Mouse (Mus musculus): ENCODE data around the gene Zfp334.

Gene Zfp334

GRCm38 (mm10) chr2:165387844-165388495 lies at the start of gene Zfp334:
Gene Zfp334, minus strand, starts transcription at chr2:165388259.
- DNase-seq, result peak; percentile 97 to 99

GRCm38 (mm10) chr2:165428694-165429093 lies 40.6 kb upstream of the Zfp334 start:
- no peak for DNase-seq

- DNase-seq, result no peak
Measured at GRCm38 (mm10) chr2:165420195-165420594, 32.1 kb upstream of the Zfp334 start.

DNA sequence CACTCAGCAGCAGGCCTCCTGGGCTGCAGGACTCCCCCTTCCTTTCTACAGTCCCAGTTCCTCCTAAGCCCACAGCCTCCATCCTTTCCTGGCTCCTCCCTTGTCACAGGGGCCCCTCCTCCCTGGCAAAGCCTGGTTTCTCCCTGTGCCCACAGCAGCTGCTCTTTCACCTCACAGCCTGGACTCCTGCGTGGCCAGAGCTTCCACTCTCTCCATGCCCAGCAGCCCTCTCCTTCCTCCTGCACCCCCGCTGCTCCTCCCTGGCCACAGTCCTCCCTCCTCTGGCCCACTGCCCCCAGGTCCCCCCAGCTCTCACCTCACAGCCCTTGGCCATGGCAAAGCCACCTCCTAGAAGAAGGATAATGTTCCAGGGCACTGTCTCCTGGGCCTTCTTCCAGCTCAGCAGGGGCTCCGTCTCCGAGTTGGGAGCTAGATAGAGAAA lies 31.6 kb upstream of the Zfp334 start:
- DNase-seq, result peak; percentile 56 to 72

GRCm38 (mm10) chr2:165418577-165418976 lies 30.5 kb upstream of the Zfp334 start:
- DNase-seq, result no peak

- peak; percentile 51 to 73 for DNase-seq
Measured at GRCm38 (mm10) chr2:165417291-165417690, 29.2 kb upstream of the Zfp334 start.

GRCm38 (mm10) chr2:165415795-165416194 lies 27.7 kb upstream of the Zfp334 start:
- no peak for DNase-seq

GRCm38 (mm10) chr2:165415141-165415721 lies 27.2 kb upstream of the Zfp334 start:
- no peak for DNase-seq

GRCm38 (mm10) chr2:165414321-165414720 lies 26.3 kb upstream of the Zfp334 start:
- DNase-seq, result no peak

DNA sequence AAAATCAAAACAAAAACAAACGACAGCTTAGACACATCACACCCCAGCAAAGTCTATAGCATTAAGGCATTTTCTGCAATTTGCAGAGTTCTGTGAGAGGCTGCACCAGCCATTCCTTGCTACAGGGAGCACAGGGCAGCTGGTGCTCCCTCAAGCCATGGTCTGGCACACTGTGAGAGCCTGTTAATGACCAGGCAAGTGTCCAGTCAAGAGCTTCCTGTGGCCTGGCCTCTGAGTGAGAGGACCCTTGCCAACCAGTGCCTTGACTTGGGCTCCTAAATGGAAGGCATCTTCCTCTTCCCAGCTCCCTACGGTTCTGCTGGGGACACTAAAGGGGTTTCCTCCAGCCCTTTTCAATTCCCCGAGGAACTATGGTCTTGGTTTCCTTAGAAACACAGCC lies 25.8 kb upstream of the Zfp334 start:
- peak; percentile 62 to 73 for DNase-seq

GRCm38 (mm10) chr2:165407700-165408301 lies 19.7 kb upstream of the Zfp334 start:
- DNase-seq, result peak; percentile 84 to 89

- DNase-seq, result no peak
Measured at GRCm38 (mm10) chr2:165405351-165405750, 17.3 kb upstream of the Zfp334 start.

DNA sequence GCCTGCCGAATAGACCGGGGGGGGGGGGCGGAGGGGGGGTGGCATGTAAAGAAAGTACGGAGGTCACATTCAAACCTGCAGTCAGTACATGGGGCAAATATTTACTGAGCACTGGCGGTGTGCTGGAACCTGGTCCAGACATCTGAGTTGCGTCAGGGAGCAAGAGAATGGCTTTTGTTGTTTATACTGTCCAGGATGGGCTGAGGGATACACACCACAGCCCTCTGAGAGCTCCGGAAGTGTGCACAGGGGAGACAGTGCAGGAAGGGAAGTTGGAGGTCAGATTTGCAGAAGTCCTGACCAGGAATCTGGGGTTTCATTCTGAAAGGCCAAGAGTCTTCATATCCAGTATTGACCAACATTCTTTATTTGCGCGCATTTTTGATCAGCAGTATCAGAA lies 16.9 kb upstream of the Zfp334 start:
- DNase-seq, result no peak

GRCm38 (mm10) chr2:165398164-165398785 lies 10.2 kb upstream of the Zfp334 start:
- DNase-seq, result no peak

DNA sequence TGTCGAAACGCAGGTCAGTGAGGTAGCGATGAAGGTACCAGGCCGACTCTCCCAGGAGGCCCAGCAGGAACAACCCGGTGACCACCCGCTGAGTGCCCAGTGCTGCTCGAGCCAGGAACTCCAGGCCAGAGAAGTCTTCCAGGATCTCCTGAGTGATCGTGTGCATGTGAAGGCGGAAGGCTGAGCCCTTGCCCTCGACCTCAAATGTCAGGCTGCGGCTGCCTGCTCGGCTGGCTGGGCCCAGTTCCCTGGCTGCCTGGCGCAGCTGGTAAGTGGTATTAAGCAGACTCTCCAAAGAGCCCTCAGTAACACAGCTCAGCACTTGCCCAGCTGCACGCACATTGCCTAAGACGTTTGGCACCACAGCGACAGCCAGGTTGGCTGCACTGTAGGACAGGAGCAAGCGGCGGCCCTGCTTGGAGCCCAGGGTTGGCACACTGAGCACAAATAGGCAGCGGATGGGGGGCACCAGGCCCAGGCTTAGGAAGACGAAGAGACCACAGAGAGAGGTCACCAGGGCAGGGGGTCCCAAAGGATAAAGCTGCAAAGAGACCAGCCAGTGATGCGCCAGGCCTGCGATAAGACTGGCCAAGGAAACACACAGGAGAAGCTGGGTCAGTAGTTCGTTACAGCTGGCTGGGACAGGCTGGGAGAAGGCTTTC lies 9.6 kb upstream of the Zfp334 start:
- DNase-seq, result peak; percentile 32 to 45

- no peak for DNase-seq
Measured at GRCm38 (mm10) chr2:165396831-165397501, 8.9 kb upstream of the Zfp334 start.

DNA sequence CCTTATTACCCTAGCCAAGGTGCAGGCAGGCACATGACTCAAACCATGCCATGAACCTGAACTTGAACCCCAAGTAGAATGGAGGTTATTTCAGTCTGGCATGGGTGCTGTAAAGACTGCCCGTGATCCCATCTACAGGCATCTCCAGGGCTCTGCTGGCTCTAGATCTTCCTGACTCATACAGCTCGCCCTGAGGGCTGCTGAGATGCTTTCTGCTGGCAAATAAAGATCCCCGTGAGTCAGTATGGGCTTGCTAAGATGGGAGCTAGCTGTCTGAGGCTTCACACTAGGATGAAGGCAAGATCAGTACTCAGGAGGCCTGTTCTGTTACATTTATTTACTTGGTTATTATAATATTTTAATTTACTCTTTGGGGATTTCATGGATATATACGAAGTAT lies 4.1 kb upstream of the Zfp334 start:
- no peak for DNase-seq

- peak; percentile 34 to 62 for DNase-seq
Measured at GRCm38 (mm10) chr2:165391561-165391960, 3.5 kb upstream of the Zfp334 start.

DNA sequence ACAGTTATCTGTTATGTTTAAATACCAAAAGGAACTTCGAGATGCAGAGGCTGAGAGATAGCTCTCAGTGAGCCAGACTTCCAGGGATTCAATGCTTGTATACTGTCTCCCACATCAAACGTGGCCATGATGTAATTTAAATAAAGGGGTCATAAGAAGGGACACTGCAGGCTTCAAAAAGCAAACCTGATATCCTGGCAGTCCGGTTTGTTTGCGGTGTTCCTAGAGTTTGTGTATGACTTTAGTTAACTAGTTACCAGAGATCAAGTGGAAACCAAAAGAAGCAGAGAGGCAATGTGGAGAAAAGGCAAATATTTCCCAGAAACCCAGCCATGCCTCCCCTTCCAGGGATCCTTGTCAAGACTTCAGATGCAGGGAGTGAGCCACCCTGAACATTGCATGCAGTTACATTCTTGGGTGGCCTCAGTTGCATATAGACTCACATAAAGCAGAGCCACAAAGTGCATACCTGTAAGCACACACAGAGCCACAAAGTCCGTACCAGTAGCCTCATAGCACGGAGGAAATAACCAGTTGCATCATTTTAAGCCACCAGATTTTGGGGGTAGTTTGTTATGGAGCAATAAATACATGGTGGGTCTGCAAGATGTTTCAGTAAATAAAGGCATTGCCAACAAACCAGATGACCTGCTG lies 1.4 kb upstream of the Zfp334 start:
- no peak for DNase-seq

DNA sequence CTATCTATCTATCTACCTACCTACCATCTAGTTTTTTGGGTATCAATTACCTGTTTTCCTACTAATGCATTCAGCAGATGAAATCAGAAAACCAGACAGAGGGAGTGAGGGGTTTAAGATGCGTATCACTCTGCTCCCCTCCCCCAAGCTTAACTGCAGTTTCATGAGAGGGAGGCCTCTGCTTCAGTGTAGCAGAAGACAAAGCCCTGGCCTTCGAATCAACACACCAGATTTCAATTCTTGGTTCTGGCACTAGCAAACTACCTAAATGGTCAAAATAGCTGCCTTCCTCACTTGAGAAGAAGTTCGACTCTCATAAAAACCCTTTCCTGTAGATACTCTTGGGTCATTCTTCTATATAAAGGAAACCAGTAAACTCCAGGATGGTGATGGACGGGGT lies 689 bp downstream of the Zfp334 start:
- DNase-seq, result no peak

GRCm38 (mm10) chr2:165380050-165380449 lies 8.0 kb downstream of the Zfp334 start:
- no peak for DNase-seq

GRCm38 (mm10) chr2:165376001-165376400 lies 12.1 kb downstream of the Zfp334 start:
- no peak for DNase-seq
